Mouse (Mus musculus) lung, adult 2 months (tissue): ENCODE measurements around the gene Arhgef12.

Source experiments
- CTCF ChIP-seq: fragments of 200-500 bp; IDR thresholded peaks from 2 replicates; pipeline ENCODE4 v1.5.1; 2011; ENCODE audit warnings: mild to moderate bottlenecking, low read length, control low read depth; ENCODE audit not compliant: insufficient read depth
- POLR2A ChIP-seq: fragments of 200-500 bp; IDR thresholded peaks from 2 replicates; pipeline ENCODE4 v1.6.1; 2011; ENCODE audit warnings: low read depth, mild to moderate bottlenecking, control low read depth, low read length, borderline replicate concordance; ENCODE audit errors: extremely low read depth

GRCm38 (mm10) chr9:43133525-43133924 lies 26.5 kb upstream of the Arhgef12 start:
- TF ChIP-seq CTCF (no peak), POLR2A (no peak)
